Mouse (Mus musculus) forebrain, embryonic 14.5 days (tissue): ENCODE results near the gene Asb12. TPM values are rescaled to one million over a fixed set of nuclear protein-coding genes. Genes with fewer than 3 reads are reported as not detected.

Experiments used
- ATAC-seq: fragments of 200-750 bp; cut with Nextera tagmentation; 2 replicates; pipeline ENCODE4 v1.8.0; 2017; ENCODE audit warnings: mild to moderate bottlenecking, moderate library complexity
- DNase-seq: peaks from one replicate; pipeline ENCODE4 v3.0.0-alpha.2; 2015; ENCODE audit warnings: low spot score
- H3K27ac ChIP-seq: fragments of 300-500 bp; sonication (generic); 2 replicates; pipeline ENCODE4 v1.5.1; 2014; ENCODE audit warnings: low read depth, mild to moderate bottlenecking, control low read depth, low read length, moderate library complexity
- H3K27me3 ChIP-seq: fragments of 300-500 bp; sonication (generic); replicated peaks from 2 replicates; pipeline ENCODE4 v1.6.1; 2014; ENCODE audit warnings: low read length, control low read depth, mixed read lengths; ENCODE audit not compliant: control insufficient read depth, insufficient read depth
- H3K36me3 ChIP-seq: fragments of 300-500 bp; sonication (generic); 2 replicates; pipeline ENCODE4 v1.6.1; 2014; ENCODE audit warnings: low read length, control low read depth; ENCODE audit not compliant: control insufficient read depth, insufficient read depth
- H3K4me1 ChIP-seq: fragments of 300-500 bp; sonication (generic); 2 replicates; pipeline ENCODE4 v1.6.1; 2014; ENCODE audit warnings: antibody characterized with exemption, low read length, control low read depth; ENCODE audit not compliant: control insufficient read depth, insufficient read depth
- H3K4me2 ChIP-seq: fragments of 300-500 bp; sonication (generic); 2 replicates; pipeline ENCODE4 v1.6.1; 2014; ENCODE audit warnings: mild to moderate bottlenecking, control low read depth, low read length
- H3K4me3 ChIP-seq: fragments of 300-500 bp; sonication (generic); 2 replicates; pipeline ENCODE4 v1.5.1; 2014; ENCODE audit warnings: low read depth, low read length, control low read depth
- H3K9ac ChIP-seq: fragments of 300-500 bp; sonication (generic); 2 replicates; pipeline ENCODE4 v1.6.1; 2014; ENCODE audit warnings: mild to moderate bottlenecking, low read length, control low read depth, moderate library complexity
- H3K9me3 ChIP-seq: fragments of 300-500 bp; sonication (generic); replicated peaks from 2 replicates; pipeline ENCODE4 v1.6.1; 2016; ENCODE audit warnings: low read length, control low read depth, mixed read lengths; ENCODE audit not compliant: control insufficient read depth
- WGBS: fragments of 180-500 bp; shearing (Covaris S2); extraction: QIAGEN DNeasy Blood & Tissue Kit; methylation state at CpG from one replicate; pipeline ENCODE4 v1.1.7; 2014; 5-methylcytosine and 5-hydroxymethylcytosine counted together
- polyA plus RNA-seq: library from polyadenylated mRNA; unstranded; fragments of >200 nt; fragmentation: Nextera tagmentation; extraction: Ambion mirVana; gene quantifications from 2 replicates; pipeline ENCODE4 v1.2.1, GENCODE M21; 2014

Gene Asb12
- polyA plus RNA-seq, 1 experiment from 2014 or later: 0.39 TPM

GRCm38 (mm10) chrX:95444776-95445111, 113.0 kb downstream of the Asb12 start, which contains the start of gene Amer1:
Gene Amer1 (minus strand): TSS chrX:95444872.
- 29% methylated on average over 19 of the region's 19 CpGs for WGBS
- Histone ChIP-seq H3K4me2 (peak within 1 kb of the TSS; percentile 57), H3K9ac (peak within 1 kb of the TSS; percentile 70), H3K36me3 (no peaks in the 10 kb centered on the region), H3K4me1 (0 out of 2 replicates have a peak, but pooled peaks cover 4% of the 10 kb centered on the region), H3K4me3 (peak within 1 kb of the TSS; percentile 50), H3K27ac (peak within 1 kb of the TSS; percentile 76), H3K9me3 (no peaks in the 10 kb centered on the region), H3K27me3 (no peaks in the 10 kb centered on the region)
- DNase-seq (peak; percentile 92), ATAC-seq (peak; percentile 97)

GRCm38 (mm10) chrX:95443898-95444775, 113.7 kb downstream of the Asb12 start:
- Histone ChIP-seq H3K27me3 (no peaks in the 10 kb centered on the region), H3K36me3 (no peaks in the 10 kb centered on the region), H3K9ac (peak overlapping the region; percentile 70), H3K9me3 (no peaks in the 10 kb centered on the region), H3K4me1 (0 out of 2 replicates have a peak, but pooled peaks cover 4% of the 10 kb centered on the region), H3K27ac (peak overlapping the region; percentile 76), H3K4me2 (peak overlapping the region; percentile 57), H3K4me3 (peak overlapping the region; percentile 50)
- DNase-seq (peak; percentile 51), ATAC-seq (peak; percentile 81)
- WGBS: 30% methylated on average over 42 of the region's 42 CpGs

- H3K4me2 ChIP-seq: peak overlapping the region; percentile 57
- peak; percentile 4; the same call in 1 of the 2 replicates for ATAC-seq
- peak overlapping the region; percentile 70 for H3K9ac ChIP-seq
- 0 out of 2 replicates have a peak, but pooled peaks cover 4% of the 10 kb centered on the region for H3K4me1 ChIP-seq
- 47% methylated on average over 12 of the region's 12 CpGs for WGBS
- H3K36me3 ChIP-seq: no peaks in the 10 kb centered on the region
- peak; percentile 14 for DNase-seq
- no peaks in the 10 kb centered on the region for H3K27me3 ChIP-seq
- H3K27ac ChIP-seq: 0 out of 2 replicates have a peak overlapping the region, but pooled peaks have one; percentile 76
- no peaks in the 10 kb centered on the region for H3K9me3 ChIP-seq
- H3K4me3 ChIP-seq: peak overlapping the region; percentile 50
Measured at GRCm38 (mm10) chrX:95443390-95443789, 114.4 kb downstream of the Asb12 start.

- peak overlapping the region; percentile 57 for H3K4me2 ChIP-seq
- H3K36me3 ChIP-seq: no peaks in the 10 kb centered on the region
- H3K4me1 ChIP-seq: 0 out of 2 replicates have a peak, but pooled peaks cover 4% of the 10 kb centered on the region
- H3K9me3 ChIP-seq: no peaks in the 10 kb centered on the region
- no peaks in the 10 kb centered on the region for H3K27me3 ChIP-seq
- DNase-seq (no peak), ATAC-seq (no peak)
- H3K4me3 ChIP-seq: no peak overlapping the region
- WGBS: 34% methylated on average over 1 of the region's 1 CpGs
- no peak overlapping the region for H3K9ac ChIP-seq
- H3K27ac ChIP-seq: no peak overlapping the region
Measured at GRCm38 (mm10) chrX:95442261-95442660, 115.5 kb downstream of the Asb12 start.

- Histone ChIP-seq H3K4me3 (no peak overlapping the region), H3K9me3 (no peaks in the 10 kb centered on the region), H3K4me2 (no peak overlapping the region), H3K9ac (no peak overlapping the region), H3K27me3 (no peaks in the 10 kb centered on the region), H3K27ac (no peak overlapping the region), H3K36me3 (no peaks in the 10 kb centered on the region), H3K4me1 (0 out of 2 replicates have a peak, but pooled peaks cover 4% of the 10 kb centered on the region)
- no peak for DNase-seq
- no peak for ATAC-seq
Measured at GRCm38 (mm10) chrX:95441290-95441689, 116.5 kb downstream of the Asb12 start.

GRCm38 (mm10) chrX:95438491-95438890, 119.3 kb downstream of the Asb12 start:
- Histone ChIP-seq H3K9me3 (no peaks in the 10 kb centered on the region), H3K27me3 (no peaks in the 10 kb centered on the region), H3K4me3 (no peak overlapping the region), H3K9ac (no peak overlapping the region), H3K4me2 (no peak overlapping the region), H3K27ac (no peak overlapping the region), H3K4me1 (0 out of 2 replicates have a peak, but pooled peaks cover 4% of the 10 kb centered on the region), H3K36me3 (no peaks in the 10 kb centered on the region)
- 73% methylated on average over 4 of the region's 4 CpGs for WGBS
- ATAC-seq (no peak), DNase-seq (no peak)

- no peak for DNase-seq
- WGBS: 83% methylated on average over 1 of the region's 1 CpGs
- no peak for ATAC-seq
- H3K27me3 ChIP-seq: no peaks in the 10 kb centered on the region
- H3K36me3 ChIP-seq: no peaks in the 10 kb centered on the region
- no peaks in the 10 kb centered on the region for H3K4me1 ChIP-seq
- H3K9ac ChIP-seq: no peak overlapping the region
- no peak overlapping the region for H3K4me3 ChIP-seq
- H3K27ac ChIP-seq: no peak overlapping the region
- no peaks in the 10 kb centered on the region for H3K9me3 ChIP-seq
- no peak overlapping the region for H3K4me2 ChIP-seq
Measured at GRCm38 (mm10) chrX:95437236-95437635, 120.6 kb downstream of the Asb12 start.
